Mouse (Mus musculus) heart, embryonic 12.5 days (tissue): ENCODE measurements around the gene Exoc2. TPM values are rescaled to one million over a fixed set of nuclear protein-coding genes. Genes with fewer than 3 reads are reported as not detected.

Source experiments
- ATAC-seq: fragments of 200-750 bp; cut with Nextera tagmentation; 2 replicates; pipeline ENCODE4 v1.8.0; 2017; ENCODE audit warnings: moderate TSS enrichment, moderate library complexity; ENCODE audit not compliant: insufficient number of reproducible peaks, low FRiP score
- H3K27ac ChIP-seq: fragments of 300-500 bp; sonication (generic); 2 replicates; pipeline ENCODE4 v1.5.1; 2016; ENCODE audit warnings: mild to moderate bottlenecking, moderate library complexity; ENCODE audit not compliant: poor library complexity, severe bottlenecking
- H3K27me3 ChIP-seq: fragments of 300-500 bp; sonication (generic); replicated peaks from 2 replicates; pipeline ENCODE4 v1.6.1; 2016; ENCODE audit warnings: mild to moderate bottlenecking, moderate library complexity
- H3K36me3 ChIP-seq: fragments of 300-500 bp; sonication (generic); 2 replicates; pipeline ENCODE4 v1.6.1; 2016; ENCODE audit warnings: mild to moderate bottlenecking, moderate library complexity
- H3K4me1 ChIP-seq: fragments of 300-500 bp; sonication (generic); replicated peaks from 2 replicates; pipeline ENCODE4 v1.6.1; 2016; ENCODE audit warnings: mild to moderate bottlenecking
- H3K4me2 ChIP-seq: fragments of 300-500 bp; sonication (generic); 2 replicates; pipeline ENCODE4 v1.6.1; 2016; ENCODE audit warnings: mild to moderate bottlenecking, moderate library complexity
- H3K4me3 ChIP-seq: fragments of 300-500 bp; sonication (generic); 2 replicates; pipeline ENCODE4 v1.5.1; 2016; ENCODE audit warnings: mild to moderate bottlenecking
- H3K9ac ChIP-seq: fragments of 300-500 bp; sonication (generic); 2 replicates; pipeline ENCODE4 v1.6.1; 2016; ENCODE audit warnings: mild to moderate bottlenecking, moderate library complexity
- H3K9me3 ChIP-seq: fragments of 300-500 bp; sonication (generic); replicated peaks from 2 replicates; pipeline ENCODE4 v1.6.1; 2016; ENCODE audit warnings: mild to moderate bottlenecking, moderate library complexity
- WGBS: fragments of 180-500 bp; shearing (Covaris S2); methylation state at CpG from one replicate; pipeline ENCODE4 v1.1.7; 2016; 5-methylcytosine and 5-hydroxymethylcytosine counted together
- polyA plus RNA-seq: library from polyadenylated mRNA; unstranded; fragments of >200 nt; fragmentation: Nextera tagmentation; extraction: Ambion mirVana; gene quantifications from 2 replicates; pipeline ENCODE4 v1.2.1, GENCODE M21; 2016

Exoc2 gene
- polyA plus RNA-seq, 1 experiment from 2014 or later, result 26.8 TPM

GRCm38 (mm10) chr13:30931613-30932012 is 42.3 kb downstream of the Exoc2 start:
- no peak for ATAC-seq

GRCm38 (mm10) chr13:30929119-30929518 is 44.8 kb downstream of the Exoc2 start:
- ATAC-seq, result no peak
- H3K27me3 ChIP-seq, result no peaks in the 10 kb centered on the region
- H3K4me3 ChIP-seq, result no peak overlapping the region
- H3K36me3 ChIP-seq, result peaks cover 14% of the 10 kb centered on the region
- H3K9ac ChIP-seq, result no peak overlapping the region
- 71% methylated on average over 2 of the region's 2 CpGs for WGBS
- H3K9me3 ChIP-seq, result no peaks in the 10 kb centered on the region
- no peak overlapping the region for H3K27ac ChIP-seq
- 0 out of 2 replicates have a peak, but pooled peaks cover 7% of the 10 kb centered on the region for H3K4me1 ChIP-seq
- H3K4me2 ChIP-seq, result no peak overlapping the region

More at GRCm38 (mm10) chr13:30931613-30932012, 42.3 kb downstream of the Exoc2 start:
- Histone ChIP-seq H3K36me3 (peaks cover 7% of the 10 kb centered on the region; the same call in 1 of the 2 replicates), H3K9ac (no peak overlapping the region), H3K4me1 (0 out of 2 replicates have a peak, but pooled peaks cover 7% of the 10 kb centered on the region), H3K4me2 (no peak overlapping the region), H3K27me3 (no peaks in the 10 kb centered on the region), H3K27ac (no peak overlapping the region), H3K9me3 (no peaks in the 10 kb centered on the region), H3K4me3 (no peak overlapping the region)
- WGBS, result 70% methylated on average over 4 of the region's 4 CpGs

- no peak overlapping the region for H3K4me3 ChIP-seq
- 92% methylated on average over 6 of the region's 6 CpGs for WGBS
Measured at GRCm38 (mm10) chr13:30924269-30924668, 49.6 kb downstream of the Exoc2 start.

GRCm38 (mm10) chr13:30921914-30922313 is 52.0 kb downstream of the Exoc2 start:
- no peak for ATAC-seq
- H3K4me3 ChIP-seq, result no peak overlapping the region
- 87% methylated on average over 4 of the region's 4 CpGs for WGBS

More at GRCm38 (mm10) chr13:30924269-30924668, 49.6 kb downstream of the Exoc2 start:
- no peak for ATAC-seq
- 0 out of 2 replicates have a peak, but pooled peaks cover 7% of the 10 kb centered on the region for H3K4me1 ChIP-seq
- H3K27me3 ChIP-seq, result no peaks in the 10 kb centered on the region
- H3K36me3 ChIP-seq, result peaks cover 13% of the 10 kb centered on the region
- H3K27ac ChIP-seq, result no peak overlapping the region
- no peak overlapping the region for H3K4me2 ChIP-seq
- no peak overlapping the region for H3K9ac ChIP-seq
- H3K9me3 ChIP-seq, result no peaks in the 10 kb centered on the region

GRCm38 (mm10) chr13:30913757-30914156 is 60.1 kb downstream of the Exoc2 start:
- Histone ChIP-seq H3K9me3 (no peaks in the 10 kb centered on the region), H3K4me3 (no peak overlapping the region), H3K27ac (no peak overlapping the region), H3K4me1 (peaks cover 4% of the 10 kb centered on the region; the same call in 1 of the 2 replicates), H3K36me3 (0 out of 2 replicates have a peak, but pooled peaks cover 5% of the 10 kb centered on the region), H3K27me3 (no peaks in the 10 kb centered on the region), H3K4me2 (no peak overlapping the region), H3K9ac (no peak overlapping the region)
- ATAC-seq, result no peak

More at GRCm38 (mm10) chr13:30921914-30922313, 52.0 kb downstream of the Exoc2 start:
- Histone ChIP-seq H3K9me3 (no peaks in the 10 kb centered on the region), H3K27me3 (no peaks in the 10 kb centered on the region), H3K9ac (no peak overlapping the region), H3K4me1 (no peaks in the 10 kb centered on the region), H3K27ac (no peak overlapping the region), H3K4me2 (no peak overlapping the region), H3K36me3 (peaks cover 13% of the 10 kb centered on the region)

- 23% methylated on average over 4 of the region's 4 CpGs for WGBS
- H3K4me3 ChIP-seq, result no peak overlapping the region
- no peak overlapping the region for H3K4me2 ChIP-seq
- no peak for ATAC-seq
- no peak overlapping the region for H3K27ac ChIP-seq
- H3K36me3 ChIP-seq, result 0 out of 2 replicates have a peak, but pooled peaks cover 5% of the 10 kb centered on the region
- no peak overlapping the region for H3K9ac ChIP-seq
- H3K27me3 ChIP-seq, result no peaks in the 10 kb centered on the region
- peaks cover 4% of the 10 kb centered on the region; the same call in 1 of the 2 replicates for H3K4me1 ChIP-seq
- no peaks in the 10 kb centered on the region for H3K9me3 ChIP-seq
Measured at GRCm38 (mm10) chr13:30913028-30913427, 60.9 kb downstream of the Exoc2 start.

GRCm38 (mm10) chr13:30911931-30912625 is 61.8 kb downstream of the Exoc2 start:
- Histone ChIP-seq H3K4me1 (peaks cover 4% of the 10 kb centered on the region; the same call in 1 of the 2 replicates), H3K27ac (no peak overlapping the region), H3K4me3 (no peak overlapping the region), H3K9ac (no peak overlapping the region), H3K27me3 (no peaks in the 10 kb centered on the region), H3K9me3 (no peaks in the 10 kb centered on the region), H3K36me3 (0 out of 2 replicates have a peak, but pooled peaks cover 5% of the 10 kb centered on the region), H3K4me2 (no peak overlapping the region)
- 70% methylated on average over 5 of the region's 5 CpGs for WGBS
- ATAC-seq, result no peak

GRCm38 (mm10) chr13:30910889-30911288 is 63.0 kb downstream of the Exoc2 start:
- no peak for ATAC-seq
- H3K9me3 ChIP-seq, result no peaks in the 10 kb centered on the region
- H3K4me1 ChIP-seq, result peaks cover 4% of the 10 kb centered on the region; the same call in 1 of the 2 replicates
- no peak overlapping the region for H3K4me3 ChIP-seq
- H3K9ac ChIP-seq, result no peak overlapping the region
- WGBS, result 85% methylated on average over 5 of the region's 5 CpGs
- H3K36me3 ChIP-seq, result peaks cover 8% of the 10 kb centered on the region; the same call in 1 of the 2 replicates
- no peak overlapping the region for H3K27ac ChIP-seq
- H3K27me3 ChIP-seq, result no peaks in the 10 kb centered on the region
- H3K4me2 ChIP-seq, result no peak overlapping the region

- ATAC-seq, result no peak
- Histone ChIP-seq H3K27me3 (no peaks in the 10 kb centered on the region), H3K4me2 (no peak overlapping the region), H3K9ac (no peak overlapping the region), H3K4me1 (no peaks in the 10 kb centered on the region), H3K36me3 (peaks cover 21% of the 10 kb centered on the region), H3K9me3 (no peaks in the 10 kb centered on the region), H3K27ac (no peak overlapping the region), H3K4me3 (no peak overlapping the region)
- 66% methylated on average over 2 of the region's 2 CpGs for WGBS
Measured at GRCm38 (mm10) chr13:30902286-30902685, 71.6 kb downstream of the Exoc2 start.

- 94% methylated on average over 7 of the region's 7 CpGs for WGBS
Measured at GRCm38 (mm10) chr13:30901387-30902041, 72.4 kb downstream of the Exoc2 start.

GRCm38 (mm10) chr13:30894015-30894634 is 79.8 kb downstream of the Exoc2 start:
- WGBS, result 68% methylated on average over 6 of the region's 6 CpGs
- Histone ChIP-seq H3K4me3 (no peak overlapping the region), H3K27me3 (no peaks in the 10 kb centered on the region)

More at GRCm38 (mm10) chr13:30901387-30902041, 72.4 kb downstream of the Exoc2 start:
- no peak for ATAC-seq
- H3K36me3 ChIP-seq, result peaks cover 21% of the 10 kb centered on the region
- no peaks in the 10 kb centered on the region for H3K4me1 ChIP-seq
- H3K27me3 ChIP-seq, result no peaks in the 10 kb centered on the region
- no peak overlapping the region for H3K9ac ChIP-seq
- H3K4me3 ChIP-seq, result no peak overlapping the region
- H3K4me2 ChIP-seq, result no peak overlapping the region
- no peak overlapping the region for H3K27ac ChIP-seq
- H3K9me3 ChIP-seq, result no peaks in the 10 kb centered on the region

More at GRCm38 (mm10) chr13:30894015-30894634, 79.8 kb downstream of the Exoc2 start:
- ATAC-seq, result no peak
- peaks cover 8% of the 10 kb centered on the region for H3K36me3 ChIP-seq
- no peak overlapping the region for H3K9ac ChIP-seq
- no peak overlapping the region for H3K27ac ChIP-seq
- no peaks in the 10 kb centered on the region for H3K9me3 ChIP-seq
- H3K4me2 ChIP-seq, result no peak overlapping the region
- 0 out of 2 replicates have a peak, but pooled peaks cover 3% of the 10 kb centered on the region for H3K4me1 ChIP-seq
